Comparison of ENCODE assay signal across 24 mouse cellular contexts in the genomic region with DNA sequence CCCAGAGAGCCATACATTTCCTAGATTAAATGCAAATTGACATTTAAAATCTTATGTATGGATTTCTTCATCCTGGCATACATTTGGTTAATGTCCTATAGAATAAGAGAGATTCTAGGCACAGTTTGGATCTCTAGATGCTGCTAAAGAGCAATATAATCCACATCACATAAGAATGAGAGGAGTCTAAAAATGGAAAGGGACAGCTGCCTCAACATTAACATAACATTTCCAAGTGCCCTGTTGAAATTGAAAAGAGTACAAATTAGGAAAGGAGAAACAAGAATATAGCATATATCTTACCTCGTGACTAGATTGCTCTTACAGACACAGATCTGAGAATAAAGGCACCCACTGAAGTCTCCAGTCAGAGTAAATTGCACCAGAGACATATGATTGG.
DNase-seq lines count a peak whose midpoint lies in the region; ATAC-seq lines count a peak whose summit lies in the region.
"Had no signal": no experiment of that assay in that cellular context is flagged by ENCODE, and none has a peak within 500 bp of the region (broad histone marks: within the 10 kb centered on the region; RNA-seq: fewer than 3 reads in every experiment).

No protein-coding gene starts in this region.

- WGBS in heart, embryonic 12.5 days = 67% methylated on average over 1 of the region's 1 CpGs

- H3K36me3 ChIP-seq in heart, embryonic 12.5 days = no peaks in the 10 kb centered on the region
- H3K36me3 ChIP-seq: embryonic facial prominence, embryonic 13.5 days; embryonic facial prominence, embryonic 15.5 days; forebrain, embryonic 10.5 days; forebrain, embryonic 15.5 days had no signal

- intact Hi-C loops in left cerebral cortex, postnatal 36 days (cut with DNase I) = no loop called here

- no peak overlapping the region for H3K9ac ChIP-seq in heart, embryonic 12.5 days
- H3K9ac ChIP-seq: embryonic facial prominence, embryonic 13.5 days; embryonic facial prominence, embryonic 15.5 days; forebrain, embryonic 13.5 days; forebrain, embryonic 15.5 days had no signal

- H3K27me3 ChIP-seq in heart, embryonic 12.5 days (replicated peaks) = no peaks in the 10 kb centered on the region
- H3K27me3 ChIP-seq: embryonic facial prominence, embryonic 13.5 days; embryonic facial prominence, embryonic 15.5 days; forebrain, embryonic 13.5 days; forebrain, embryonic 15.5 days had no signal

- no peak overlapping the region for H3K4me3 ChIP-seq in heart, embryonic 12.5 days
- H3K4me3 ChIP-seq: embryonic facial prominence, embryonic 13.5 days; embryonic facial prominence, embryonic 15.5 days; erythroblast, embryonic 14.5 days; forebrain, embryonic 10.5 days; forebrain, embryonic 13.5 days; forebrain, embryonic 15.5 days had no signal

- peak; percentile 99 for ATAC-seq in frontal cortex, adult (ENCODE audit: low TSS enrichment)
- ATAC-seq in heart, embryonic 12.5 days (ENCODE audit: insufficient number of reproducible peaks, low FRiP score) = no peak
- ATAC-seq: forebrain, embryonic 13.5 days; forebrain, embryonic 15.5 days had no signal

- no peak for DNase-seq in frontal cortex, postnatal 10 days (ENCODE audit: low spot score in 2 of 2)
- peak; percentile 7 for DNase-seq in left cerebral cortex, adult 11 months (ENCODE audit: low spot score)
- DNase-seq in left cerebral cortex, postnatal 36 days (ENCODE audit: low spot score in 2 of 2) = no peak
- DNase-seq in brain, adult 2 months (ENCODE audit: low read depth, low spot score) = peak; percentile 40
- DNase-seq in brain, embryonic 18.5 days (ENCODE audit: low read depth, low spot score) = peak; percentile 6
- no peak for DNase-seq in layer of hippocampus, postnatal 10 days (ENCODE audit: low spot score in 2 of 2)
- DNase-seq: adrenal gland, adult 2 months; adrenal gland, postnatal 10 days; adrenal gland, postnatal 25 days; cerebellum, adult 11 months; cerebellum, adult 18-20 months; cerebellum, adult 8-10 months; cerebellum, adult 9-11 months; cerebellum, postnatal 14 days; cerebellum, postnatal 36 days; embryo, embryonic 11 days had no signal

- no peaks in the 10 kb centered on the region for H3K4me1 ChIP-seq in heart, embryonic 12.5 days (replicated peaks)
- H3K4me1 ChIP-seq: embryonic facial prominence, embryonic 13.5 days; embryonic facial prominence, embryonic 15.5 days; forebrain, embryonic 10.5 days; forebrain, embryonic 13.5 days; forebrain, embryonic 15.5 days had no signal

- no peaks in the 10 kb centered on the region for H3K9me3 ChIP-seq in heart, embryonic 12.5 days (replicated peaks)
- H3K9me3 ChIP-seq: embryonic facial prominence, embryonic 13.5 days; embryonic facial prominence, embryonic 15.5 days; forebrain, embryonic 10.5 days; forebrain, embryonic 13.5 days; forebrain, embryonic 15.5 days had no signal

- no peak overlapping the region for H3K4me2 ChIP-seq in heart, embryonic 12.5 days
- H3K4me2 ChIP-seq: embryonic facial prominence, embryonic 13.5 days; embryonic facial prominence, embryonic 15.5 days; forebrain, embryonic 13.5 days; forebrain, embryonic 15.5 days had no signal

- no peak overlapping the region for H3K27ac ChIP-seq in heart, embryonic 12.5 days (ENCODE audit: poor library complexity, severe bottlenecking)
- H3K27ac ChIP-seq: embryonic facial prominence, embryonic 13.5 days; embryonic facial prominence, embryonic 15.5 days; forebrain, embryonic 10.5 days; forebrain, embryonic 13.5 days; forebrain, embryonic 15.5 days had no signal

Comparison
In these comparisons a context has a peak if more than half of its experiments do, and no peak if none do; other contexts are left out.
1. DNase-seq: peak in left cerebral cortex, adult 11 months (single experiment), brain, adult 2 months (single experiment) and brain, embryonic 18.5 days (single experiment); none in frontal cortex, postnatal 10 days (0 of 2), left cerebral cortex, postnatal 36 days (0 of 2) and layer of hippocampus, postnatal 10 days (0 of 2).